Mouse (Mus musculus): Measurements from ENCODE around the gene Auts2.

Auts2 gene

DNA sequence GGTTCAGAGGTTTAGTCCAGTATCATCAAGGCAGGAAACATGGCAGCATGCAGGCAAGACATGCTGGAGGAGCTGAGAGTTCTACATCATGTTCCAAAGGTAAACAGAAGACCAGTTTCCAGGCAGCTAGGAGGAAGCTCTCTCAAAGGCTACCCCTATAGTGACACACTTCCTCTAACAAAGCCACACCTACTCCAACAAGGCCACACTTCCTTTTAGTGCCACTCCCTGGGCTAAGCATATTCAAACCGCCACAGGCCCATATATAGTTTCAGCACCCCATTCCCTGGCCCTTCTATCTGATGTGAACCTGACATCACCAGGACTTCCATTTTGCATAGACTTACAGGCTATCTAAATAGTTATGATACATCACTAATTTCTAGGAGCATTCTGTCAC is 863.6 kb downstream of the Auts2 start:
- no peak for DNase-seq (ENCODE audit: low read depth, low spot score)

DNA sequence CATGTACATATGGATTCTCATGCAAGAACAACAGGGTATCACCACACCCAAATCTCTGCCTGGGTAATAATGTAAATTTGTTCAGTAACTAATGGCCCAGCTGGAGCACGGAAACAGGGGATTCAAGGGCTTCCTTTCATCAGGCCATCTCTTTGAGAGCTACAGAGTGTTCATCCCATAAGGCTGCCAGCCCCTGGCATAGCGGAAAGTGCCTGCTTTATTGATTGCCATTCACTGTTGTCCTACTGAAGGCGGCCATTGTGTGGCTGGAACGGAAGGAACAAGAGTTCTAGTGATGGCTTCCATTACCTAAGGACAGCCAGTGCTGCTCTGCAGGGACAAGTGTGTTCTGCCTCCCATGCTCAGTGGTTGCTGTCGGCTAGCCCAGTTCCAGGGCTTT is 865.6 kb downstream of the Auts2 start:
- peak; percentile 8 for DNase-seq (ENCODE audit: low read depth, low spot score)

DNA sequence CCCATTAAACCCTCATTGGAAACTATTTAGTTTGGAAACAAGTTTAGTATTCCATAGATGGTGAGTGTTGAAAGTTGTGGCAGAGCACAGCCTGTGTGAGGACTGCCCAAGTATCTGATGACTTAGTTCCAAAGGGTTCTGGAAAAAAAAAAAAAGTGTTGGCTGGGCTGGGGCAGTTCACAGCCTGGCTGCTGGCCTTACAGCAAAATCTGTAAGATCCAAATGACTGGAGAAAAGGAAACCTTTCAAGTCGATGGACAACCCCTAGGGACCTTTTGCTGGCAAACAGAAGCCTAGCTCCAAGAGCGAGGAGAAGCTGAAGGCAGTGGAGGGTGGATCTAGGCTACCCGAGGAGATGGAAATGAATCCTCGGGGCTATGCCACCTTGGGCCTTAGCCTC is 869.4 kb downstream of the Auts2 start:
- no peak for DNase-seq (ENCODE audit: low read depth, low spot score)

DNA sequence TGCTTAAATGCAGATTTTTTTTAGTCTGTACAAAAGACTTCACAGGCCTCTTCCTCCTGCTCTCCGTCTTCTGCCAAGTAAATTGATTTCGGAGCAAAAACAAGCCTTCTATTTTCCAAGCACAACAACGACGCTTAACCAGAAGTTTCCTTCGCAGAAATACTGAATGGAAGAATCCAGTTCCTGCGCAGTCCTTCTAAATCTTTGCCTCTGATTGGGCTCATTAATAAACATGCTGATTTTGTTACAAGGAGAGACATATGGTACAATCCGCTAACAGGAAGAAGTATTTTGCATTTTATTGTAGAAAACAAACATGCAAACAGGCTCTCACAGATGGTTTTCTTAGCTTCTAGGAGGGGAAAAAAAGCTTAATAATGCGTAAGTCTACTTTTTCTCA is 878.1 kb downstream of the Auts2 start:
- no peak for DNase-seq (ENCODE audit: low read depth, low spot score)

DNA sequence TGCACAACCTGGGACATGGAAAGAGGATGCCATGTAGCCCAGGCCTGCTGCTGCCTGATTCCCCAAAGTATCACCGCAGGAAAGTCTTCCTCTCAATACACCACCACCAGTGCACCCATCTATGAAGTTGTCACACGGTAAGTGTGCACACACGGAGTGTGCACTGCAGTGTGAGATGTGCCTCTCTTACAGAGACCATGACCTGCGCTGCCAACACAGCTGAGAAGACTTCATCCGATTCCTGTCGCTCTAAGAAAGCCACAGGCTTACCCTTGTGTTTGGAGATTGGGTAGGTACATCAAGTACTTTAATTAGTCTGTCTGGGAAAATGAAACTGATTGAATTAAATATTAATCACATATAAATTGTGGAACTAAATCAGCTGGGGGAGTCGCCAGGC is 878.5 kb downstream of the Auts2 start:
- no peak for DNase-seq (ENCODE audit: low read depth, low spot score)

DNA sequence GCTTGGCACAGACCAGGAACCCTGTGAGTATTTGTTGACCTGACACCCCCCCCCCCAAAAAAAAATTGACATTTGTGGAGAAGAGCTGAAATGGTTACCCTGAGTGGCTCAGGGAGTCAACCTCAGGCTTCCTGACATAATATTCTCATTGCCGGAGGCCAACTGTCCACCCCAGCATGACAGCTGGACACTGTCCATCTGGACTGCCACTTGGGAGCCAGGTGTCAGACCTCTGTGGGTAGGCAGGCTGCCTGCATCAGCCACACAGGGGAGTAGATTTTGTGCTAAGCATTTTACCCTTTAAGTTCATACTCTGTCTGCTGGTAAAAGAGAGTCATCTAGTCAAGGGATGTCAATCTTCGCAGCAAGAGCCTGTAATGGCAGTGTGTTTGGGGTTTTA is 880.5 kb downstream of the Auts2 start:
- no peak for DNase-seq (ENCODE audit: low read depth, low spot score)

DNA sequence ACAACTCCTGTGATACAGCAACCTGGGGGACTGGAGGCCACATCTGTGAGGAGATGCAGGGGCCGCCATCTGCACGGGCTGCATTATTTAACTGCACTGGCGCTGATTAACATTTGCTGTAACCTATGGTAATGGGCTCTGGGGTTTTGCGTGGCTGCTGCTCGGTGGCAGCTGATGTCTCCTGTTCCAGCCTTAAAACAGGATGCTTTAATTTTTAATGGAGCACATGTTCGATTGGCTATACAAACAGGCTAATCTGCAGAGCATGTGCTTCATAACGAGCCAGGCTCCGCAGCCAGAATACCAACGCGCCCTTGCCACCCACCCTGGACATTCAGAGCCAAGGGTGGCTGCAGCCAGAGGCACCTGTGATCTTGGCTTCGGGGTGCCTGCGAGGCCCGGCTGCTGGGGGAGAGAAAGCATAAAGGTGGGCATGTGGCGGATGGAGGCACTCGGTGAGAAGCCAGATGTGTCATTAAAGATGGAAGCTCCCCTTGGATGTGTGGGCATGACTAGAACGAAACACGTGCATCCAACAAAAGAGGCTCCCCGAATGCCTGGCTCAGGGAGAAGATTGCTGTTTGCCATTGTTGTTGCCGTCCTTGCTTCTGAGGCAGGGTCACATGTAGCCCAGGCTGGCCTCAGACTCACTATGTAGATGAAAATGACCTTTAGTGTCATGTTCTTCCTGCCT is 884.2 kb downstream of the Auts2 start:
- no peak for DNase-seq (ENCODE audit: low read depth, low spot score)

DNA sequence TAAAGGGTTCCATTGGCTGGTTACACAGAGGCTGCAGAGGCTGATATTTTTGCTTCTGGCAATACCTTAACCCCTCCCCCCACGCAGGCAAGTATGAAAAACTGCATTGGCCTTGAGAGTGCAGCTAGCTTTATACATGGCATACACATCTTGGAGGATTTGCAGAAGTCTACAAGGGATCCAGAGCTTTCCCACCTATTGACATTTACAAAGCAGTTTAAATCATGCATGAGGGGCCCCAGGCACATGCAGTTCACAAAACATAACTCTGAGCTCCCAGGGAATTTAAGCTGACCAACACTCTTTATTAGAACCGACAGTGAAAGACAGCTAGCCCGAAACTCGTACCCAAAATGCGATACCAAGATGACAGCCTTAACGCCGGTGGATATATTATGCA is 888.9 kb downstream of the Auts2 start:
- DNase-seq (ENCODE audit: low read depth, low spot score) = no peak

DNA sequence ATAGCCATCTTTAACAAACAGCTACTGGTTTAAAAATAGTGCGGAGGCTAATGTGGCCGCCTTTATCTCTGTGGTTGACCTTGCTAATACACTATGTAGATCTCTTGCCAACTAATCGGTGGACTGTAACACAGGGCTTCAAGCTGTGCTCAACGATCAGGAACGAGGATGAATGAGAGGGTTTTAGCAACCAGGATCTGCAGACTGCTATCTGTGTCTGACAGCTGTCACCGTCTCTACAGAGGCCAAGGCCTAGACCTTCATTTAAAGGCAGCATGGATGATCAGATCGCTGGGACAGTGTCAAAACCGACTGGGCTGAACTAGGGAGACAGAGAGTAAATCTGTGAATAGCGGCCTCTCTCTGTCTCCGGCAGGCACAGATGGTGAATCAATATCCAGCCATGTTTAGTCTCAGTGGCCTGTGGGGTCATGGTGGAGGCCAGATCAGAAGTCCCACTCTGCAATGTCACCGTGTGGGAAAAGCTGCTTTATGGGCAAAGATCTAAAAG is 892.7 kb downstream of the Auts2 start:
- no peak for DNase-seq (ENCODE audit: low read depth, low spot score)

DNA sequence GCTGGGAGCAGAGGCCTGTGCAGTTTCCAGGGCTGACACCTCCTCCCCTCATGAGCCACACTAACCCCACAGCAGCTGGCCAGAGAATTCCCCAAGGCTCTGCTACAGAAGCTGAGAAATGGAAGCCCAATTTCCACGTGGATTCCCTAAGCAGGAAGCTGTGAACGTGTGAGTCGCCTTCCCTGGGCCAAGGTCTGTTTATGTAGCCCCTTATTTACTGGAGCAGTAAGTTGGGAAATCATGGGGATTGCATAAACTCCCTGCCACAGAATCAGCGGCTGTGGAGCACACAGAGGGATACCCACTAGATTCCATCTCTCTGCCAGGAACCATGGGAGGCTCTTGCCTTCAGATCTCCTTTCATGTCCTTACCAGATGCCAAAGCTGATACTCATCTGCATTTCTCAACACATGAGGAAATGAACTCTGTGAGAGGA is 895.4 kb downstream of the Auts2 start:
- DNase-seq (ENCODE audit: low read depth, low spot score) = no peak

DNA sequence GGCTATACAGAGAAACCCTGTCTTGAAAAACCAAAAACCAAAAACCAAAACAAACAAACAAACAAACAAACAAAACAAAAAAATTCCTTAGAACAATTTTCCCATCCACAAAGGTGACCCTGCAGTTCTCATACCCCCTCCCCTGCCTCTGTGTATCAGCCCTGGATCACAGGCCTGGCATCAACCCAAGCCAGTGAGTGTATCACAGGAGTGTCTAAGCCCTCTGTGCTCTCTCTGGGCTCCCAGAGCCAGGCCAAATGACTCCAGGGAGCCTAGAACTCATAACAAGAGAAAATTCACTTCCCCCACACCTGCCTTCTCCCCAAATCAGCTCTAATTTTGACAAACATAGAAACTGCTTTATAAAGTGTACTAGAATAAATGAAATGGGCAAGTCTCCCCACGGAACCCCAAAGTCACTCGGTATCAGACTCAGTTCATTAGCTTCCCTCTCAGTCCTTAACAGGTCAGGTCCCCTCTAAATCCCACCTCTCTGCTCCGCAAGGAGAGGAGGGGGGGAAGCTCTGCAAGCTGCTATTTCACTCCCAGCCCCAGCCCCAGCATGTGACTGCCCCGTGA is 896.0 kb downstream of the Auts2 start:
- DNase-seq (ENCODE audit: low read depth, low spot score) = no peak

DNA sequence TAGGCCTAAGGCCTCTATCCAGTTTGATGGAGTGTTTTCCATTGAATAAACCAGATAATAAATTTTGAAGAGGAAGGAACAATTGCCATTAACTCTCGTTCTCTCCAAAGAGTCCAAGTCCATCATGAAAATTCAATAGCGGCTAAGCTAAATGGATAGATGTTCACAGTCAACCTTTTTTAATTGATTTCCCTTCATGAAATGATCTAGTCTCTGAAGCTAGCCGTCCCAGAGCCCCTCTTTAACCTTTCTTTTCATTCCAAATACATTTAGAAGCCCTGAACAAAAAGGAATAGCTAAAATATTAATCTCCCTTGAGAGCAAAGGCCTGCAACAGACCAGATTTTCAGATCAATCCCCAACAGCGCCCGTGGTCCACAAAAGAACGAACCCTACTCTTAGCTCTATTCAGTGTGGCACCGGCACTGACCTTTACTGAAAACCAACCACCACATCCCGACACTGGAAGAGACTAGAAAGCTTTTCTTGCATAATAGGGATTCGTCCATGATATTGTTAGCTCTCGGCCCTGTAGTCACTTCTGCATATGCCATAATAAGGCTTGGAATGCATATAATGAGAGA is 896.9 kb downstream of the Auts2 start:
- no peak for DNase-seq (ENCODE audit: low read depth, low spot score)

DNA sequence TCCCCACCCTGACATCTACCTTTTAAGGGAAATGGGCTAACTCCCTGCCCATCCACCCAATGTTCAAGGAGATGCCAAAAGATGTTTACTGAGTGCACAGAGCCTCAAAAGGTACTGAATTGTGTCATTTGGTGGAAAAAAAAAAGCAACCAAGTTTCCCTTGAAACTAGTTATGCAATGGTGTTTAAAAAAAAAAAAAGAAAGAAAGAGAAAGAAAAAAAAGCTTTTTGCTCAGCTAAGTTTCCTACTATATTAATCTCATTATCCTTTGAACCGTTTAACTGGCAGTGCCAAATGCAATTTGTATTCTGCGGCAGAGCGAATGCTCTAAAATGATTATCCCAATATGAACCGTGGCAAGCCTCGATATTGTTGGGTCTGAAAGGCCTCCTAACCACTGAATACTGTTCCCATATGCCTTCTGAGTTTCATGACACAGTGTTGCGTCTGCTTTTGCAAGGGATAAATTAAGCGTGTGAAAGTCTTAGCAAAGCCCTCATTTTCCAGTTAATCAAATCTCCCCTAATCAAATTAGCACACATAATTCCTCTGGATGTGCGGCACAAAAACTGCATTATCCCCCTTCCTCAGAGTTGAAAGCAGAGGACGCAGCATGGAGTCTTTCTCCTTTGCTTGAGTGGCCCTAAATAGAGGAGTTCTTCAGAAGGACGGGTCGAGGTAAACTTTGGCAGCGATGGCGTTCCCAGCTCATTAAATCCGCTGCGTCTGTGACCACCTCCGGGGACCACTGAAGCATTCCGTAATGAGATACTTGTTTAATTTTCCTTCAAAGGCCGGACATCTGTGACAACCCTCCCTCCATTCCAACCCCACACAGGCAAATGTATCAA is 897.6 kb downstream of the Auts2 start:
- no peak for DNase-seq (ENCODE audit: low read depth, low spot score)

DNA sequence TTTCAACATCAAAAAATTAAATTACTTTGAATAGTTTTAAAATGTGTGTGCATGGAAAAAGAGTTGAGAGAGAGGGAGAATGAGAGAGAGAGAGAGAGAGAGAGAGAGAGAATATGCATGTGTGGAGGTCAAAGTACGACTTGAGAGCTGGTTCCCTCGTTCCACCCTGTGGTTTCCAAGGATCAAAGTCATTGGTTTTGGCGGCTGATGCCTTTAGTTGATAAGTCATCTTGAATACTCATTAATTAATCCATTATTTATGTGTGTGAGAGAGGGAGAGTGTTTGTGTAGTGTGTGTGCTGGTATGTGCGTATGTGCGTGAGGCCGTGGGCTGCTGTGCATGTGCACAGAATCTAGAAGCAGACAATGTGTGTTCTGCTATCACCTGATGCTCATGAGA is 898.8 kb downstream of the Auts2 start:
- no peak for DNase-seq (ENCODE audit: low read depth, low spot score)

DNA sequence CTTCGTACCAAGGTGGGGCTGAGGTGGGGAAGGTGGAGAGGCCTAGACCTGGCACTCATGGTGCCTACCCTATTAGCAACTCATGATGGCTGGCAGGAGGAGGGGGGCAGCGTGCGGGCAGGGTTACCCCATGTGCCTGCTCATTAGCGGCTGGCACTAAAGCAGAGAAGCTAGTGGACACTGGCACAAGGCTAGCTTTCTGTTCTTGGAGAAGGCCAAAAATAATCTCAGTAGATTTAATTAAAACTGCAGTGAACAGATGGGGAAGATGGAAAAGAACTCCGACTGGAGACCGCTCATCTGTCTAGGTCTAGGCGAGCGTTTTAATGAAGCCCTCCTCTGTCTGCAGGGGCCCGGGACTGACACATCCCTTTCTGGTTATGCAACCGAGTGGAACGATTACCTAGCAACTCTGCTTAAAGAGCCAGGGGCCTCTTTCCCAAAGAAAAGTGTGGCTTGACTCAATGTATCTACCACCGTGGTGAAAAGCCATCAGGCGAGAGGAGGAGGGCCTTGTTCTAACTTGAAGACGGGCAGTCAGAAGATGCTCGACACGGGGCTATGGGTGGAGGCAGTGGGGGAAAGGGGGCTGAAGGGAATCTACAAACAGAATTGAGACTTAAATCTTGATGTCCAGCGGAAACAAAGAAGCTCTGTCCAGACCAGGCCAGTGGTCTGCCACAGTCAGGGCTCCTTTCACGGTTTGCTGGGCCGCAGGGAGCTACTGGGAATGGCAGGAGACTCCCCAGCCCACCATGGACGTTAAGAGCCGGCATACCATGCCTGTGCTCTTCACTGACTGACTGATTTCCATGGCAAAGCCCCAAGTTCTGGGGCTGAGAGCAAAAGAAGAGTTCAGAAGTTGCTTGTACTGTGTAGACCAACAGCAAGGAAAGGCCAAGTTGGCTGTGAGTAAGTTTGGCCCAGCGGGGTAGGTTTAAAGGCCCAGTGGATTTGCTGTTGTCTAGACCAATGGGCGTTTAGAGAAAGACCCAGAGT is 899.7 kb downstream of the Auts2 start:
- DNase-seq (ENCODE audit: low read depth, low spot score) = no peak

DNA sequence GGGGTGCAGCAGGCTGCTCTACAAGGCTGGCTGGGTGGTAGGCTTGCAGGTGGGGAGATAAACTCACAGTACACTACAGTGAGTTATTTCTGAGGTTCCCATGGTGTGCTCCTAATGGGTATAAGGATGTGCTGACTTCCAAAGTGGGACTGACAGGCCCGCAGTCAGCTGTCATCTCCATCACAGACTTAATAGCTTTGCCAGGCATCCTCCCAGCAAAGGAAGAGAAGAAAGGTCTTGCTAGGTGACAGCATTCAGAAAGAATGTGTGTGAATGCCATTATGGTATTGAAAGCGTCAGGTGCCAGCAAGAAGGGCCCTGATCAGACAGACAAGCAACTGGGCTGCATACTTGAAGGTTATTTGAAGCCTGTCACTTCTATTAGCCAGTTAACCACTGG is 900.4 kb downstream of the Auts2 start:
- no peak for DNase-seq (ENCODE audit: low read depth, low spot score)

DNA sequence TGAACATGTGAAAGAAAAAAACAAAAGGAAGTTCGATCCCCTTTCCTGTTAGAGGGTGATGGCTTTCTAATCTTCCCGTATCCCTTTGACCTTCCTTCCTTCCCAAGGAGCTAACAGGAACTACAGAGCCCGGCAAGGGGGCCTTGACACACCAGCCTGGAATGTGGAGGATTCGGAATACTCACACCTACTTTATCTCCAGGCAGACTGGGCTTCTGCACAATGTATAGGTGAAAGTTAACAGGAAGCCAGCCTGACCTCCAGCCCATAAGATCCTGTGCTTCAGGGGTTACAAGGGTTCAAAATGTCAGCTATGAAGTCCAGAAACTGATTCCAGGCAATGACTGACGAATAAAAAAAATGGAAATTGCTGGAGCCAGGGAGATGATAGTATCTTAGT is 906.7 kb downstream of the Auts2 start:
- peak; percentile 23 for DNase-seq (ENCODE audit: low read depth, low spot score)

DNA sequence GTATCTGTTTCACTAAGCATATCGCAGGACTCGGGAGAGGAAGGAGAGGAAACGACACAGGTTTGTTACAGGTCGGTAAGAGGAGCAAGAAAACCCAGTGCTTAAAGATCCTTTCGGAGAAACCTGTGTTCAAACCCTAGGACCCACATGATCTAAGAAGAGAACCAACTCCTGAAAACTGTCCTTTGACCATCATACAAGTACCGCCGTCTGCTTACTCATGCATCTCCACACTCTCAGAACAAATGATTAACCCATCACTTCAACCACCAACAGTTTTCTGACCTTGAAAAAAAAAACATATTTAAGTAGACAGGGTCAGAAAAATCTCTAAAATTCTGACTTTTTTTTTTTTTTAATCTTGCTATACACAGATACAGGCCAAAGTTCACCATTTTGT is 908.4 kb downstream of the Auts2 start:
- DNase-seq (ENCODE audit: low read depth, low spot score) = no peak

DNA sequence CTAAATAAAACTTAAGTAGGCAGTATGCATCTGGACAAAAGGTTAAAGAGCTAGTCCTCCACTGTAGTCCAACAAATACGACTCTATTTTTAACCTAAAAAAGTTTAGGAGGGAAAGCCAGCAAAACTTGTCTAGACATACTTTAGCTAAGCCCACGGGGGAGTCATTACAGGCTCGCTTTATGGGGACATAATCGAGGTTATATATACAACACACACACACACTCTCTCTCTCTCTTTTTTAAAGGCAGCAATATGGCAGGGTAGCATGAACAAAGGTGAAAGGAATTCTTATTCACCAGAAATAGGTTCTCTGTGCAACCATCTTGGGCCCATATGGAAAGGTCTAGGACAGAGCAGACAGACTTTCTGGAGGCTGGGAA is 911.2 kb downstream of the Auts2 start:
- no peak for DNase-seq (ENCODE audit: low read depth, low spot score)

DNA sequence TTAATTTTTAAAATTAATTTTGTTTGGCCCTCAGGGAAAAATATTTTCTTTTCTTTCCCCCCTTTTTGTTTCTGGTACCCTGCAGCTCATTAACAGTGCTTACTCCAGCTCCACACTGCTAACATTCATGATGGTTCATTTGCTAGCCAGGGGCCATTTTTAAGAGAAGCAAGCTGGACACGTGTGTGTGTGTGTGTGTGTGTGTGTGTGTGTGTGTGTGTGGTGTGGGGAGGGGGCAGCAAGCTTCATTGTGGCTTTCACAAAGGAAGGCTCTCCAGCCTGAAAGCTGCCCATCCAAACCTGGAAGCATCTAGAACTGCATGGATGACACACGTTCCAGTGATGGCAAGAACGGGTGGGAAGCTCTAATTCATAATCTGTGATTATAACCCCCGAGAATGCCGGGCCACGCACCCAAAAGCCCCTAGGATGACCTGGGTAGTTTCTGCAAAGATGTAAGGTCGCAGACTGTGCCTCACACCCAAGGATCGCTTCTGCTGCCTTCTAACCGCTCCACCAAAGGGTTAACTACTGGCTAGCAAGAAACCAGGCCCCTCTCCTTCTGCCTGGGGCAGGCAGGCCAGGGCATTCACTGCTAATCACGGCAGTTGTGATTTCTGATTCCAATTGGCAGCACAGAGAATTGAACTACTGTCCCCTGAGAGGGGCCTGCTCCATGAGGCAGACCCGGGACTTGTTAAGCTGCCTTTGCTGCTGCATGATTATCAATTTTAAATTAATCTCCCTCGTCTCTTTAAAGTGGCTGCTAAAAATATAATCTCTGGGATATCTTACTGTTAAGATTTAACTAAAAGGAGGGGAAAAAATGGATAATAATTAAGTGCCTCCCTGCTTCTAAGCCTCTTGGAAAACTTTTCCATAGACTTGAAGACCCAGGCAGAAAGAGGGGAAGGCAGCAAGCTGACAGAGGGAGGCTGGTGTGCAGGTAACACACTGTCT is 911.8 kb downstream of the Auts2 start:
- no peak for DNase-seq (ENCODE audit: low read depth, low spot score)
